ENCODE assay signal across 8 mouse cellular contexts in genomic region chr14:55559799-55560201, GRCm38 (mm10). TPM values are rescaled to one million over a fixed set of nuclear protein-coding genes. Genes with fewer than 3 reads are reported as not detected.
DNase-seq lines count a peak whose midpoint lies in the region; ATAC-seq lines count a peak whose summit lies in the region.

TSS of gene Dcaf11 (plus strand) at chr14:55560006.

- peak; percentile 68 to 77 for DNase-seq in CD8-positive naive resting alpha-beta T cell, adult 2 months (ENCODE audit: low read depth in 2 of 2, low spot score in 2 of 2)
- DNase-seq in c-Kit-positive CD71-negative TER-119-negative erythroid progenitor cells, embryonic 14.5 days (ENCODE audit: low read depth): peak; percentile 86
- peak; percentile 94 for DNase-seq in forebrain, embryonic 11.5 days (ENCODE audit: low spot score)
- peak; percentile 96 to 97 for DNase-seq in kidney, postnatal 36 days
- peak; percentile 89 for DNase-seq in telencephalon, adult 2 months (ENCODE audit: low read depth, low spot score)

- WGBS in forebrain, embryonic 11.5 days: under 1% methylated on average over 27 of the region's 27 CpGs
- under 1% methylated on average over 27 of the region's 27 CpGs for WGBS in heart, embryonic 16.5 days
- under 1% methylated on average over 27 of the region's 27 CpGs for WGBS in liver, embryonic 15.5 days (ENCODE audit: insufficient replicate concordance)
- under 1% methylated on average over 27 of the region's 27 CpGs for WGBS in neural tube, embryonic 12.5 days

- peak within 1 kb of the TSS; percentile 94 for H3K27ac ChIP-seq in forebrain, embryonic 11.5 days (ENCODE audit: low read depth, low read length)
- peak within 1 kb of the TSS; percentile 100 for H3K27ac ChIP-seq in heart, embryonic 16.5 days (ENCODE audit: low read length)
- peak within 1 kb of the TSS; percentile 100 for H3K27ac ChIP-seq in liver, embryonic 15.5 days (replicated peaks)
- peak within 1 kb of the TSS; percentile 90 for H3K27ac ChIP-seq in neural tube, embryonic 12.5 days

- H3K4me3 ChIP-seq in forebrain, embryonic 11.5 days (ENCODE audit: low read depth, low read length): peak within 1 kb of the TSS; percentile 62
- peak within 1 kb of the TSS; percentile 86 for H3K4me3 ChIP-seq in heart, embryonic 16.5 days (ENCODE audit: low read length)
- H3K4me3 ChIP-seq in liver, embryonic 15.5 days (replicated peaks): peak within 1 kb of the TSS; percentile 84
- H3K4me3 ChIP-seq in neural tube, embryonic 12.5 days: peak within 1 kb of the TSS; percentile 62

- H3K4me1 ChIP-seq in forebrain, embryonic 11.5 days (replicated peaks; ENCODE audit: control insufficient read depth, insufficient read depth, low read length): no peaks in the 10 kb centered on the region
- H3K4me1 ChIP-seq in heart, embryonic 16.5 days (ENCODE audit: control insufficient read depth, insufficient read depth, low read length): peaks cover 12% of the 10 kb centered on the region
- H3K4me1 ChIP-seq in liver, embryonic 15.5 days (replicated peaks): peaks cover 59% of the 10 kb centered on the region
- H3K4me1 ChIP-seq in neural tube, embryonic 12.5 days: peaks cover 14% of the 10 kb centered on the region

- peak within 1 kb of the TSS; percentile 43 for H3K4me2 ChIP-seq in forebrain, embryonic 11.5 days (ENCODE audit: low read depth, low read length, severe bottlenecking)
- H3K4me2 ChIP-seq in heart, embryonic 16.5 days (ENCODE audit: low read depth, low read length): peak within 1 kb of the TSS; percentile 85
- peak within 1 kb of the TSS; percentile 71 for H3K4me2 ChIP-seq in liver, embryonic 15.5 days
- H3K4me2 ChIP-seq in neural tube, embryonic 12.5 days (replicated peaks): peak within 1 kb of the TSS; percentile 79

- H3K9me3 ChIP-seq in forebrain, embryonic 11.5 days (ENCODE audit: control insufficient read depth, low read length): no peaks in the 10 kb centered on the region
- H3K9me3 ChIP-seq in heart, embryonic 16.5 days (replicated peaks; ENCODE audit: control insufficient read depth, low read length): no peaks in the 10 kb centered on the region
- no peaks in the 10 kb centered on the region for H3K9me3 ChIP-seq in liver, embryonic 15.5 days (replicated peaks)
- no peaks in the 10 kb centered on the region for H3K9me3 ChIP-seq in neural tube, embryonic 12.5 days

- peak; percentile 82 for ATAC-seq in forebrain, embryonic 11.5 days (replicated peaks; ENCODE audit: low FRiP score)
- peak; percentile 82 for ATAC-seq in heart, embryonic 16.5 days (replicated peaks; ENCODE audit: extremely low read depth, insufficient read depth, low FRiP score)
- ATAC-seq in liver, embryonic 15.5 days (ENCODE audit: insufficient read depth): peak; percentile 78
- peak; percentile 85 for ATAC-seq in neural tube, embryonic 12.5 days (ENCODE audit: low FRiP score, low read depth)

- H3K27me3 ChIP-seq in forebrain, embryonic 11.5 days (ENCODE audit: control insufficient read depth, insufficient read depth, low read length): no peaks in the 10 kb centered on the region
- H3K27me3 ChIP-seq in heart, embryonic 16.5 days (ENCODE audit: control insufficient read depth, insufficient read depth, low read length): no peaks in the 10 kb centered on the region
- no peaks in the 10 kb centered on the region for H3K27me3 ChIP-seq in liver, embryonic 15.5 days
- H3K27me3 ChIP-seq in neural tube, embryonic 12.5 days (replicated peaks): no peaks in the 10 kb centered on the region

- peak within 1 kb of the TSS; percentile 76 for H3K9ac ChIP-seq in forebrain, embryonic 11.5 days (ENCODE audit: low read length)
- H3K9ac ChIP-seq in heart, embryonic 16.5 days (ENCODE audit: low read length): peak within 1 kb of the TSS; percentile 86
- H3K9ac ChIP-seq in liver, embryonic 15.5 days: peak within 1 kb of the TSS; percentile 95
- H3K9ac ChIP-seq in neural tube, embryonic 12.5 days: peak within 1 kb of the TSS; percentile 61

- H3K36me3 ChIP-seq in forebrain, embryonic 11.5 days (ENCODE audit: control insufficient read depth, insufficient read depth, low read length): no peaks in the 10 kb centered on the region; the same call in 1 of the 2 replicates
- peaks cover 15% of the 10 kb centered on the region for H3K36me3 ChIP-seq in heart, embryonic 16.5 days (ENCODE audit: control insufficient read depth, insufficient read depth)
- H3K36me3 ChIP-seq in liver, embryonic 15.5 days (replicated peaks): peaks cover 37% of the 10 kb centered on the region
- peaks cover 17% of the 10 kb centered on the region for H3K36me3 ChIP-seq in neural tube, embryonic 12.5 days

RNA-seq across cellular contexts. Expression of gene Dcaf11, which starts in this region (rescaled TPM):
- 74.2 and 74.6 TPM in 2 replicates for polyA plus RNA-seq in forebrain, embryonic 11.5 days (2014; fragmentation: Nextera tagmentation; extraction: Ambion mirVana)
- 75.1 and 75.5 TPM in 2 replicates for polyA plus RNA-seq in heart, embryonic 16.5 days (2015; fragmentation: Nextera tagmentation; extraction: Ambion mirVana)
- 57.9 and 64.1 TPM in 2 replicates for polyA plus RNA-seq in liver, embryonic 15.5 days (2015; fragmentation: Nextera tagmentation; extraction: Ambion mirVana)
- 103 and 105 TPM in 2 replicates for polyA plus RNA-seq in neural tube, embryonic 12.5 days (2016; fragmentation: Nextera tagmentation; extraction: Ambion mirVana)

Comparison
In these comparisons a context has a peak if more than half of its experiments do, and no peak if none do; other contexts are left out.
1. Peak in every context shown above with its lines: DNase-seq, ATAC-seq, H3K4me3 ChIP-seq and H3K27ac ChIP-seq.